Mouse (Mus musculus) urinary bladder, postnatal 10 days (tissue): ENCODE measurements around the gene Cgref1.

Experiments used
- DNase-seq: peaks from one replicate; pipeline ENCODE4 v3.0.0; 2022; ENCODE audit warnings: low spot score

Cgref1 gene

GRCm38 (mm10) chr5:30950451-30950850 is 5.1 kb upstream of the Cgref1 start:
- no peak for DNase-seq

DNA sequence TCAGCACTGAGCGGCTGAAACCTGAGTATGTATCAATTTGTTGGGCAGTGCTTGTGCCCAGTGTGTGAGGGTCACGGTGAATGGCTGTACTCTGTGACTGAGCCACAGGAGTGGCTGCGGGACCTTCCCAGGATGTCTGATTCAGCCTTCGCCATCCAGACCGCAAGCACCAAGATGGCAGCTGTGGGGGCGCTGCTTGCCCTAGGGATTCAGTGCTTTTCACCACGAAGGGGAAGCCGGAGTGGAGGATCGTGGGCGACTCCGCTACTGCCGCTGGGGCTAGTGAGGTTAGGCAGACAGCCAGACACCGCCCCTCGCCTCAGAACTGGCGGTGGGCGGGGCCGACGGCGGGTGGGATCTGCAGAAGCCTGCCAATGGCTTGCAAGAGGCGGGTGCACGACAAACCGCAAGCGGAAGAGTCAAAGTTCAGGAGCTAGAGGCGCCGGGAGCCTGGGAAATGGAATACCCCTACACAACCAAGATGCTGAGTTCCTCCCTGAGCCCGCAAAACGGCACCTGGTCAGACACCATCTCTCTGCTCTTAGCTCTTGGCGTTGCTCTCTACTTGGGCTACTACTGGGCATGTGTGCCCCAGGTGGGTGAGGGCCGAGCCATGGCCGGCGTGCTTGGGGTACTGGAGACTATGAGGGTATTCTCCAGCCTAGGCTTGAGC is 4.4 kb upstream of the Cgref1 start:
- DNase-seq = peak; percentile 57

DNA sequence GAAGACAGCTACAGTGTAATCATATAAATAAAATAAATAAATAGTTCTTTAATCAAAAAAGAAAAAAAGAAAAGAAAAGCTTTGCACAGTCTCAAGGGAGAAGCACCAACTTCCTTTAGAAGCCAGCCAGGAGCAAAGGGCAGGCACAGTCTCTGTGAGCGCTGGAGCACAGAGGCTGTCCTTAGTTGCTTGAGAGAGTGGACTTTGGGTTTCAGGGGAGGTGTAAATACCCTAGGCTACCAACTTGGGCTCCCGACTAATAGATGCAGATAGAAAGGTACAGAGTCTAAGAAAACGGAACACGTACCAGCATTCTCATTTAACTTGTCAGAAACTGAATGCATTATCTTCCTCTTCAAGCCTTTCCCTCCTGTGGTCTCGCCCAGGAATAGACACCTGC is 3.2 kb upstream of the Cgref1 start:
- DNase-seq = no peak

- no peak for DNase-seq
Measured at GRCm38 (mm10) chr5:30944344-30944743, 1.0 kb downstream of the Cgref1 start.

DNA sequence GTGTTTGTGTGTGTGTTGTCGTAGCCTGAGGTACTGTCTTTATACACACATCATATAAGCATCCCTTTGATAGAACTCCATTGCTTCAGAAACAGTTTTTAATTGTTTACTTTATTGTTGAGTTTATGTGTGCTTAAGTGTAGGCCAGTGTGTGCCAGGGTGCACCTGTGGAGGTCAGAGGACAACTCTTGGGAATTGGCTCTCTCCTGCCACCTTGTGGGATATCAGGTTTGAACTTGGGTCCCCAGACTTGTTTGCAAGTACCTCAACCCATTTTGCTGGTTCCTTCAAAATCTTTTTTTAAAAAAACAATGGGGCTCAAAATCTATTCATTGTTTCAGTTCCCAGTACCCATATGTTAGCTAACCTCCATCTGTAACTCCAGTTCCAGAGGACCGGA is 2.4 kb downstream of the Cgref1 start:
- DNase-seq = no peak

DNA sequence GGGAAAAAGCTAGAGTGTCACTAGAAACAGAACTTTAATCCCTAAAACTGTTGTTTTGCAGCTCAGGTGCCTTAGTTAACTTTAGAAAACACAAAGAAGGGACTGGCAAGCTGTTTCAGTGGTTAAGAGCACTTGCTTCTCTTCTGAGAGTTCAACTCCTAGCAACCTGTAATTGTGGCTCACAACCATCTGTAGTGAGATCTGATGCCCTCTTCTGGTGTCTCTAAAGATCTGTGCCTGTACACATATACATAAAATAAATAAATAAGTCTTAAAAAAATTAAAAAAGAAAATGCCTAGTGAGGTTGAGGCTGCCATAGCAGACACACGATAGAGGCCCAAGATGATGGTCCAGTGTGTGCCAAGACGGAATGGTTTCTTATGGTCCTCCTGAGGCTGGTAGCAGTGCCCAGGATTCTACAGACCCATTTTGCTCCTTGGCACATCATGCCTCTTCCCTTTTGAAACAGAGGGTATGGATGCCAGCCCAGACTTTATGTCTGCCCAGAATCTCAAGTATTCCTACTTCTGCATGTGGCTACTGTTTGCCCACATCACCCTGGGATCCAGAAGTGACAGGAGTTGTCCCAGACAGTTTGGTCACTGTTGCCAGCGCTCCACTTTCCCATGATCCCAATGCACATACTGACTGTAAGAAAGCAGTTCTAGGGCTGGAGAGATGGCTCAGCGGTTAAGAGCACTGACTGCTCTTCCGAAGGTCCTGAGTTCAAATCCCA is 10.5 kb downstream of the Cgref1 start:
- no peak for DNase-seq

- DNase-seq = no peak
Measured at GRCm38 (mm10) chr5:30933705-30934104, 11.7 kb downstream of the Cgref1 start.

DNA sequence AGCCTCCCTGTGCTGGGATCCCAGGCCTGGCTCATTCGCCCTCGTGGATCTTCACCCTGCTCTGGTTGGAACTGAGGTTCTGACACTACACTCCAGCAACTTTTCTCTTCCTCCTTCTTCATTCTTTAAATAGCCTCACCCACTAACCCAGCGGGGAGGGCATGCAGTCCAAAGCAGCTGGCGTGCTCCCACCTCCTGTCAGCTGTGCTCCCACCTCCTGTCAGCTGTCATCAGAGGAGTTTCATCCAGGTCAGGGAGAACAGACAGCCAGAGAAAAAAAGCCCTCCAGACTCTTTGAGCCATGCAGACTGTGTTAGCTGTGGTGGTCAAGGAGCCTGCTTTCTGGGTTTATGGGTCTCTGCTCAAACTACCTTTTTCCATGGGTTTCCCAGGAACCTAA is 14.0 kb downstream of the Cgref1 start:
- DNase-seq = no peak

DNA sequence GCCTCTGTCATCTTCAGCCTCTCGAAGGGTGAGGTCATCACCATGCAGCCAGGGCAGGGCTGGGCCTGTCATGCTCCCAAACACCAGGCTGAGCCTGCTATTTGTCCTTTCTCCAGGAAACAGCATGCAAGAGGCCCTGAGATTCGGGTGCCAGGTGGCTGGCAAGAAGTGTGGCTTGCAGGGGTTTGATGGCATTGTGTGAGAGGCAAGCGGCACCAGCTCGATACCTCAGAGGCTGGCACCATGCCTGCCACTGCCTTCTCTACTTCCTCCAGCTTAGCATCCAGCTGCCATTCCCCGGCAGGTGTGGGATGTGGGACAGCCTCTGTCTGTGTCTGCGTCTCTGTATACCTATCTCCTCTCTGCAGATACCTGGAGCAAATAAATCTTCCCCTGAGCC is 14.5 kb downstream of the Cgref1 start:
- no peak for DNase-seq

GRCm38 (mm10) chr5:30930121-30930520 is 15.3 kb downstream of the Cgref1 start:
- DNase-seq = no peak

DNA sequence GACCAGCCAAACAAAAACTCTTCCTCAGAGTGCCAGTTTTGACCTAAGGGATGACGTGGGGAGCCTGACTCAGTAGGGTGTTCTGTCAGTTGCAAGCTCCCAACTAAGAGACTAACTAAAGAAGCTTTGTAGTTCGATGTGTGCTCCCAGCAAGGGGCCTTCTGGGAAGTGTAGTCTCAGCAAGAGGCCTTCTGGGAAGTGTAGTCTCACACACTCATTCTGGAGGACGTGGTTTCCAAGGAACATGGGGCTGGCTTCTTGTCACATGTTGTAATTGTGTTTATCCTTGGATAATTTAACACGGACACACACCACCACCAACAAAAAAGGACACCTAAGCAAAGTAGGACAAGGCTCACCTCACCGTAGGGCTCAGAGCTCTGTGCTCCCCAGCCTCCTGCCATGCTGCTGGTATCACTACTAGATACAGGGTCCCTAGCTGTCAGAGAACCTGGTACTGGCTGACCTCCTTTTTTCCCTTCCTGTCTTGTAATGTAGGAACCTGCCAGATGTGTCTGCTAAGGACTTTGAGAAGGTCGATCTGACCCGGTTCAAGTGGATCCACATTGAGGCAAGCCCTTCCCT is 17.4 kb downstream of the Cgref1 start:
- DNase-seq = no peak

DNA sequence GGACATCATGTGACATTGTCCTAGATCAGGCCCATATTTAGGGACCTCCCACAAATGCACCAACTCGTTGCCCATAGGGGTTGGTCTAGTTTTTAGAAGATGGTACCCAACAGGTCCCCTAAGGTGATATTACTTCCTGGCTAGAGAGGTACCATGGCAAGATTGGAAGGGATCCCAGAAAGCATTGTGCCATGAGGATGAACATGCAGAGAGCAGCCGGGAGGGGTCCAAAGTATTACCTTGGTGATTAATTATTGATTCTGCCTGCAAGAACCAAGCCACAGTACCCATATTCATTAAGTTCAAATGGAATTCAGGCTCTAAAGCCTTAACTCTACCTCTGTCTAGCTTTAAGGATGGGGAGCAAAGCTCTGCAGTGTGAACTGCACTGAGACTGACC is 19.3 kb downstream of the Cgref1 start:
- DNase-seq = no peak

DNA sequence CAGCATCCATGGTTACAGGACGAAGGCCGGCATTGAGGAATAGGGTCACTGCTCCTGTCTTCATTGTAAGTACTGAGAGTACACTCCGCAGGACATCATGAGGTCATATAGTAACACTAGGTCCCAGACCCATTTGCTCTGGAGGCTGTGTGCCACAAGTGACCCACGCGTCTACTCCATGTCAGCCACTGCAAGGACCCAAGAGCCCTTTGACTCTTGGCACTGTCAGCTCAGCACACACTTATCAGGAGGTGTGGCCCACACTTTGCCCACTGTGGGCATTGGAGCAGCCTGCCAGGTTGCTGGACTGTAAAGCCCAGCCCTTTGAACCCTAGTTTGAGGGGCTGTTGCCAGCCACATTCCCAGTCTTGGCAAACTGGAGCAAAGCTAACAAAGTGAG is 20.2 kb downstream of the Cgref1 start:
- DNase-seq = no peak

DNA sequence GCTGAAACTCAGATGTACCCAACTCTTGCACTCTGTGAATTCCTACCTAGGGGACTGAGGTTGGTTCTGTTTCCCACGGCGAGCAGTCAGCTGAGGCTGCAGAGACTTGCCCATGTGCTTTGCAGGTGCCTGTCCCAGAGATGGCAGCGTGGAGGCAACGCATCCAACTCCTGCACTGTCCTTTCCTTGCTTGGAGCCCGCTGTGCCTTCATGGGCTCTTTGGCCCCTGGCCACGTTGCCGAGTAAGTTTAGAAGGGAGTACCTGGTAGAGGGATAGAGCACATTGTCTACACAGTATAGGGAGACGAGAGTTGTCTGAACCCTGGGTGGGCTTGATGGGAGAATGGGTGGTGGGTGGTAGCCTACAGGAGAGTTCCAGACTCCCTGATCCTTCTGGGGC is 20.8 kb downstream of the Cgref1 start:
- DNase-seq = no peak

DNA sequence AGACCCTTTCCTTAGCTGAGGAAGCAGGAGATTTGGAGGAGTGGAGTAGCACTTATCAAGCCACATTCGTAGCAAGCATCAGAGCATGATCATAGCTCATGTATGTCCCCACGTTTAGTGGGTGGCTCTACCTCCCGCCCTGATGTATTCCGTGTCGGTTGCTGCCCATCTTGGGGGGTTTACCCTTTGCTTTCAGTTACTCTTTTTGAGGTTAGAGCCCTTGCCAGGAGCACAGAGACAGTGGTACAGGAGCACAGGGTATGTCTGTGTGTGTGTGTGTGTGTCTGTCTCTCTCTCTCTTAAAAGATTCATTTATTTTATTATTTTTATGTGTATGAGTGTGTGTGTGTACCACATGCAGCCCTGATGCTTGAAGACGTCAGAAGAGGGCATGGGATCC is 22.3 kb downstream of the Cgref1 start:
- DNase-seq = no peak

DNA sequence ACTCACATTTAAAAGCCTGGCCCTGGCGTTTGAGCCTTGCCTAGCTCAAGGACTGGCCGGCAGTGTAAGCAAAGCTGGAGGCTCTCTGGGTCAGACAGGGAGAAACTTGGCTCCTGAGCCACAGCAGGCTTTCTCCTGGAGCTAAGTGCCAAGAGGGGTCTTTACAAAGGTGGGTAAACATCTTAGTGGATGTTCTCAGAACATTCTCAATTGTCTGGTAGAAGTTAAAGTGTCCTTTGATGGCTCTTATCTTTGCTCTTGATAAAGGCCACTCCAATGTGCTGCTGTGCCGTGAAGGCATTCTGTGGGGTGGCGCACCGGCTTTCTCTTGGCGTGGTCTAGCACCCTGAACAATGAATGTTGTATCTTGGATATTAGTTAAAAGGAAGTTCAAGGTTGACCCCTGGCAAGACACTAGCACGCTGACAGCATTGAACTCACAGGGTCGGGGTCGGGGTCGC is 22.8 kb downstream of the Cgref1 start:
- DNase-seq = no peak

GRCm38 (mm10) chr5:30921256-30922033 is 23.9 kb downstream of the Cgref1 start, which contains the start of gene Khk:
TSS of gene Khk (plus strand) at chr5:30921431.
- peak; percentile 85 for DNase-seq

- no peak for DNase-seq
Measured at GRCm38 (mm10) chr5:30920621-30921020, 24.8 kb downstream of the Cgref1 start.

DNA sequence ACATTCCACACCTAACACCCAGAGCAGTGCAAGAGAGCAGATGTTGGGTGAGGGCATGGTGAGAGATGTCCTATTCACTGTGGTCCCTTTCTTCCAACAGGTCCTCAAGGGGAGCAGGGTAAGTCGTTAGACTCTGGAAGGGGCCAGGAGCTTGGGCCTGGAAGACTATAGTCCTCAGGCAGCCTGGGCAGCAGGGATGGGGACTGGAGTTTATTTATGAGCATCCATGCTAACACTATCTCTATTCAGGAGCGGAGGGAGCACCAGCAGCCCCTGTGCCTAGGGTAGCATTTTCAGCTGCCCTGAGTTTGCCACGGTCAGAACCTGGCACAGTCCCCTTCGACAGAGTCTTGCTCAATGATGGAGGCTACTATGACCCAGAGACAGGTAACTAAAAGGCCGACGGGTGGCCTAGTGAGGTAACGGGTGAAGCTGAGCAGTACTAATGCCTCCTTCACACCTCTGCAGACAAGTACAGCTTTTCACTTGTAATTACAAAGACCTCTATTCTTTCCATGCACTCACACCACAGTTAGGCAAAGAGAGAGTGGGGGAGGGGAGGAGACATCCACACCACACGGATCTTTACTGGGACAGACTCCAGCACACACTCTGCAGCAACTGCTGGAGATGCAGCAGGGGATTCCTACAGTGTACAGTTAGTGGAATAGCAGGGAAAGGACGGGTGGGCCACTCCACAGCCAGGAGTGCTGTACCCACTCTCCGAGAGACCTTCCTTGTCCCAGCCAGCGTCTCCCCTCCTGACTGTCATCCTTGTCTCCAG is 25.4 kb downstream of the Cgref1 start:
- no peak for DNase-seq

DNA sequence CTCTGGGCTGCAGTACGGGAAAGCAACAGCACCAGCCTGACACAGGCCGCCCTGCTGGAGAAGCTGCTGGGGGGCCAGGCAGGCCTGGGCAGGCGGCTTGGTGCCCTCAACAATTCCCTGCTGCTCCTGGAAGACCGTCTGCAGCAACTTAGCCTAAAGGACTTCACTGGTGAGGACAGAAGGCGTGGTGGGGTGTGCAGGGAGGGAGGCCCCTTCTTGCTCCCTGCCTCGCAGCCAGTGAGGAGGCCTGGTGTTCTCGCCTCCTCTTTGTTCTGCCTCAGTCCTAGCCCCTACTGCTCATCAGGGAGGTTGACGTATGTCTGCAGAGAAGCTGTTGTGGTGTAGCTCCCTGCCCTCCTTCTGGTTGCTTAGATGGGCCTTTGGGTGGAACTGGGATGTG is 26.7 kb downstream of the Cgref1 start:
- no peak for DNase-seq

DNA sequence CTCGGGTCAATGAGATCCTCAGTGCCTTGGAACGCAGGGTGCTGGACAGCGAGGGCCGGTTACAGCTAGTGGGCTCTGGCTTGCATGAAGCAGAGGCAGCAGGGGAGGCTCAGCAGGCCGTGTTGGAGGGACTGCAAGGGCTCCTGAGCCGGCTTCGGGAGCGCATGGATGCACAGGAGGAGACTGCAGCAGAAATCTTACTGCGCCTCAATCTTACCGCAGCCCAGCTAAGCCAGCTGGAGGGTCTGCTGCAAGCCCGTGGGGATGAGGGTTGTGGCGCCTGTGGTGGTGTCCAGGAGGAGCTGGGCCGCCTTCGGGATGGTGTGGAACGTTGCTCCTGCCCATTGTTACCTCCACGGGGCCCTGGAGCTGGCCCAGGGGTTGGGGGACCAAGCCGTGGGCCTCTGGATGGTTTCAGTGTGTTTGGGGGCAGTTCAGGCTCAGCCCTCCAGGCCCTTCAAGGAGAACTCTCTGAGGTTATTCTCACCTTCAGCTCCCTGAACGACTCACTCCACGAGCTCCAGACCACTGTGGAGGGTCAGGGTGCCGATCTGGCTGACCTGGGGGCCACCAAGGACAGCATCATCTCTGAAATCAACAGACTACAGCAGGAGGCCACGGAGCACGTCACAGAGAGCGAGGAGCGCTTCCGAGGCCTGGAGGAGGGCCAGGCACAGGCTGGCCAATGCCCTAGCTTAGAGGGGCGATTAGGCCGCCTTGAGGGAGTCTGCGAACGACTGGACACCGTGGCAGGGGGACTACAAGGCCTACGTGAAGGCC is 27.3 kb downstream of the Cgref1 start:
- DNase-seq = no peak
